Mouse (Mus musculus) MN1 (cell line): ENCODE results near the gene Pccb.

Experiments
- DNase-seq: peaks from one replicate; pipeline ENCODE4 v3.0.0-alpha.2; 2016; ENCODE audit warnings: low spot score

Pccb gene

GRCm38 (mm10) chr9:101045710-101046338 lies 11.1 kb upstream of the Pccb start:
- no peak for DNase-seq

GRCm38 (mm10) chr9:101042249-101042648 lies 7.6 kb upstream of the Pccb start:
- no peak for DNase-seq

- no peak for DNase-seq
Observed at GRCm38 (mm10) chr9:101041508-101041907, 6.8 kb upstream of the Pccb start.

- no peak for DNase-seq
Observed at GRCm38 (mm10) chr9:101038634-101039033, 3.9 kb upstream of the Pccb start.

GRCm38 (mm10) chr9:101037396-101037795 lies 2.7 kb upstream of the Pccb start:
- DNase-seq, result no peak

GRCm38 (mm10) chr9:101036876-101037275 lies 2.2 kb upstream of the Pccb start:
- no peak for DNase-seq

GRCm38 (mm10) chr9:101035836-101036596 lies 1.3 kb upstream of the Pccb start:
- DNase-seq, result no peak

GRCm38 (mm10) chr9:101033761-101034447 lies 794 bp downstream of the Pccb start:
- no peak for DNase-seq

- DNase-seq, result no peak
Observed at GRCm38 (mm10) chr9:101018768-101019167, 15.9 kb downstream of the Pccb start.

- no peak for DNase-seq
Observed at GRCm38 (mm10) chr9:101017734-101018516, 16.8 kb downstream of the Pccb start.

- DNase-seq, result no peak
Observed at GRCm38 (mm10) chr9:101015324-101015723, 19.4 kb downstream of the Pccb start.

GRCm38 (mm10) chr9:101012433-101012832 lies 22.3 kb downstream of the Pccb start:
- DNase-seq, result no peak

- DNase-seq, result no peak
Observed at GRCm38 (mm10) chr9:101005866-101006265, 28.8 kb downstream of the Pccb start.

GRCm38 (mm10) chr9:101003302-101003701 lies 31.4 kb downstream of the Pccb start:
- DNase-seq, result no peak

- DNase-seq, result no peak
Observed at GRCm38 (mm10) chr9:101002841-101003240, 31.9 kb downstream of the Pccb start.

GRCm38 (mm10) chr9:101002053-101002452 lies 32.6 kb downstream of the Pccb start:
- DNase-seq, result no peak

- DNase-seq, result no peak
Observed at GRCm38 (mm10) chr9:100997138-100997537, 37.6 kb downstream of the Pccb start.

GRCm38 (mm10) chr9:100993937-100994336 lies 40.8 kb downstream of the Pccb start:
- DNase-seq, result no peak

GRCm38 (mm10) chr9:100992191-100992590 lies 42.5 kb downstream of the Pccb start:
- DNase-seq, result no peak

GRCm38 (mm10) chr9:100991321-100991720 lies 43.4 kb downstream of the Pccb start:
- no peak for DNase-seq

GRCm38 (mm10) chr9:100990609-100991008 lies 44.1 kb downstream of the Pccb start:
- DNase-seq, result no peak

- no peak for DNase-seq
Observed at GRCm38 (mm10) chr9:100987850-100988249, 46.8 kb downstream of the Pccb start.
